Mouse (Mus musculus) urinary bladder, adult 2 months (tissue): ENCODE data around the gene Mup11. TPM values are rescaled to one million over a fixed set of nuclear protein-coding genes. Genes with fewer than 3 reads are reported as not detected.
"Not testable (repeated sequence)": the region's sequence is repeated elsewhere in the genome, so short reads cannot be mapped to it uniquely, and the experiment has no call there.

Experiments
- DNase-seq: peaks from one replicate; pipeline ENCODE4 v3.0.0; 2022; ENCODE audit warnings: low spot score
- polyA plus RNA-seq: library from polyadenylated mRNA; depleted of rRNA; stranded (reverse); fragments of >200 nt; gene quantifications from 2 replicates; pipeline ENCODE4 v1.2.3, GENCODE M21; 2012; rRNA removed

The Mup11 gene
- polyA plus RNA-seq = 0.80 and 1.1 TPM in 2 replicates

DNA sequence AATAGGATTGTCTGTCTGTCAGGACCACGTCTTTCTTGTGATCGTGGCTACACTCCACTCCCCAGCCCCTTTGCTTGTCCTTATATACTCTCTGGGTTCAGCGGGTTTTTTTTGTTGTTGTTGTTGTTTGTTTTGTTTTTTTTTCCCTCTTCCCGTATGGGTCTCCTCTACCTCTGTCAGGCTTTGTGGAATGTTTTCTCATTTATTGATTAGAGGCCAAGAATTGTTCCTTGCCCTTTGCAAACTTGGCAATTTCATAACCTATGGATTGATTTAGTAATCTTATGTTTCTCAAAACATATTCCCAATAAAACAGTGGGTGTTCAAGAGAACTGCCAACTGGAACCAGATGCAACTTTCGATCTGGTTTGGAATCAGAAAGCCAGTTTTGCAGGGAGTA lies at the start of gene Mup11:
TSS of gene Mup11 (minus strand) at position 101 of the 400 bp plus-strand sequence.
- DNase-seq = not testable (repeated sequence)

Other genes starting within 250 kb of the Mup11 start
- not detected in 2 replicates for gene Mup9, start 240.5 kb downstream of the Mup11 start, polyA plus RNA-seq
- not detected in 2 replicates for gene Mup1, start 160.5 kb downstream of the Mup11 start, polyA plus RNA-seq
- 4.1 TPM in 1 of 2 replicates, not detected in the other for gene Mup10, start 80.2 kb downstream of the Mup11 start, polyA plus RNA-seq
- not detected in 2 replicates for gene Mup12, start 78.9 kb upstream of the Mup11 start, polyA plus RNA-seq
- gene Mup22, start 159.1 kb upstream of the Mup11 start, polyA plus RNA-seq = 3.1 and 4.8 TPM in 2 replicates